Mouse (Mus musculus) retina, adult 2 months (tissue): ENCODE measurements around the gene Olfr318.
"Not testable (repeated sequence)": the region's sequence is repeated elsewhere in the genome, so short reads cannot be mapped to it uniquely, and the experiment has no call there.

Source experiments
- DNase-seq: peaks from one replicate; pipeline ENCODE4 v3.0.0-alpha.2; 2012; ENCODE audit warnings: low read depth, low spot score

Gene Olfr318

GRCm38 (mm10) chr11:58723914-58724313 is at the start of gene Olfr318:
Gene Olfr318 (minus strand): TSS chr11:58724014.
- DNase-seq: no peak

GRCm38 (mm10) chr11:58772888-58773287 is 49.1 kb upstream of the Olfr318 start, which contains the start of gene Olfr315:
Gene Olfr315 (plus strand): TSS chr11:58773188.
- DNase-seq: no peak

GRCm38 (mm10) chr11:58752434-58752833 is 28.6 kb upstream of the Olfr318 start, which contains the start of gene Olfr316:
Gene Olfr316 (plus strand): TSS chr11:58752734.
- no peak for DNase-seq

GRCm38 (mm10) chr11:58751096-58751495 is 27.3 kb upstream of the Olfr318 start:
- DNase-seq: not testable (repeated sequence)

GRCm38 (mm10) chr11:58738792-58739262 is 15.0 kb upstream of the Olfr318 start, which contains the start of gene Olfr317:
Gene Olfr317 (minus strand): TSS chr11:58739212.
- no peak for DNase-seq

GRCm38 (mm10) chr11:58733372-58733771 is 9.6 kb upstream of the Olfr318 start:
- no peak for DNase-seq

- DNase-seq: not testable (repeated sequence)
Measured at GRCm38 (mm10) chr11:58727896-58728650, 4.3 kb upstream of the Olfr318 start.

- DNase-seq: no peak
Measured at GRCm38 (mm10) chr11:58719701-58720100, 4.1 kb downstream of the Olfr318 start.

GRCm38 (mm10) chr11:58717723-58718122 is 6.1 kb downstream of the Olfr318 start:
- not testable (repeated sequence) for DNase-seq

GRCm38 (mm10) chr11:58709086-58709485 is 14.7 kb downstream of the Olfr318 start:
- DNase-seq: no peak

- no peak for DNase-seq
Measured at GRCm38 (mm10) chr11:58698862-58699261, 25.0 kb downstream of the Olfr318 start, which contains the start of gene Olfr319. Gene Olfr319 (plus strand): TSS chr11:58699162.

- no peak for DNase-seq
Measured at GRCm38 (mm10) chr11:58680799-58681198, 43.0 kb downstream of the Olfr318 start, which contains the start of gene Olfr320. Gene Olfr320 (plus strand): TSS chr11:58681099.

- DNase-seq: no peak
Measured at GRCm38 (mm10) chr11:58671825-58672224, 52.0 kb downstream of the Olfr318 start.

GRCm38 (mm10) chr11:58669252-58669651 is 54.6 kb downstream of the Olfr318 start:
- no peak for DNase-seq
